Mouse (Mus musculus) bone marrow macrophage, adult 2 months (primary cell): ENCODE measurements around the gene Ccdc93.

Source experiments
- CTCF ChIP-seq: IDR thresholded peaks from 2 replicates; pipeline ENCODE4 v1.5.1; 2012; ENCODE audit warnings: low read depth, mild to moderate bottlenecking, low read length, moderate library complexity
- POLR2A ChIP-seq: IDR thresholded peaks from 2 replicates; pipeline ENCODE4 v1.6.1; 2012; ENCODE audit warnings: mild to moderate bottlenecking, low read depth, low read length, borderline replicate concordance

DNA sequence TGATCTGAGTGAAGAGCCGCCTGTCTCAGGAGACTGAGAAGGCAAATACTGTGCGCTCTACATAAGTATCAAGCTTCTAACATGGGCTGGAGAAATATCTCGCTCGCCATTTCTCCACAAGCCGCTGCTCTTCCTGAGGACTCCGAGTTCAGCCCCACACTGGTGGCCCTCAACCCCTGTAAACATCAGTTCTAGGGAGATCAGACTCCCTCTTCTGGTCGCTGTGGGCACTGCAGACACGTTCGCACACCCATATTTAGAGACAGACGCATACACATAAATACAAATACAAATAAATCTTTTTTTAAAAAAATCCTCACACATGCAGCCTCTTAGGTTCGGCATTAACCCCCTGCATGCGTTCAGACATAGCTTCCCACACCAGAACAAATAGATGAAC is 41.3 kb upstream of the Ccdc93 start:
- peak; percentile 49; the same call in 1 of the 2 replicates for TF ChIP-seq CTCF
- TF ChIP-seq POLR2A: no peak
